Mouse (Mus musculus) spleen, adult 2 months (tissue): ENCODE measurements around the gene Med12l. TPM values are rescaled to one million over a fixed set of nuclear protein-coding genes. Genes with fewer than 3 reads are reported as not detected.

Source experiments
- DNase-seq, 2 experiments: peaks; one replicate each; pipeline versions ENCODE4 v3.0.0 to v3.0.0-alpha.2; 2012 to 2021; ENCODE audit warnings: low spot score in 2 of 2, low read depth in 1 of 2
- H3K27ac ChIP-seq: fragments of 200-500 bp; 2 replicates; pipeline ENCODE4 v1.5.1; 2012; ENCODE audit warnings: low read length, inconsistent platforms; ENCODE audit not compliant: insufficient read depth
- H3K27me3 ChIP-seq: fragments of 200-500 bp; 2 replicates; pipeline ENCODE4 v1.6.1; 2012; ENCODE audit warnings: mild to moderate bottlenecking, moderate library complexity, low read length, inconsistent platforms; ENCODE audit not compliant: control insufficient read depth, insufficient read depth
- H3K36me3 ChIP-seq: fragments of 200-500 bp; 2 replicates; pipeline ENCODE4 v1.6.1; 2012; ENCODE audit warnings: mild to moderate bottlenecking, low read length, inconsistent platforms; ENCODE audit not compliant: control insufficient read depth, insufficient read depth
- H3K4me1 ChIP-seq: fragments of 200-500 bp; 2 replicates; pipeline ENCODE4 v1.6.1; 2011; ENCODE audit warnings: inconsistent platforms; ENCODE audit not compliant: control insufficient read depth, insufficient read depth, insufficient read length
- H3K4me3 ChIP-seq: fragments of 200-500 bp; 2 replicates; pipeline ENCODE4 v1.5.1; 2011; ENCODE audit warnings: mild to moderate bottlenecking, inconsistent platforms; ENCODE audit not compliant: insufficient read depth, insufficient read length; ENCODE audit errors: extremely low read depth
- CTCF ChIP-seq: fragments of 200-500 bp; IDR thresholded peaks from 2 replicates; pipeline ENCODE4 v1.5.1; 2011; ENCODE audit warnings: mild to moderate bottlenecking, inconsistent platforms; ENCODE audit not compliant: insufficient read depth, insufficient read length, insufficient replicate concordance; ENCODE audit errors: extremely low read depth
- POLR2A ChIP-seq: fragments of 200-500 bp; IDR thresholded peaks from 2 replicates; pipeline ENCODE4 v1.6.1; 2011; ENCODE audit warnings: low read depth, low read length, inconsistent platforms
- WGBS: fragments of 180-500 bp; shearing (Covaris S2); methylation state at CpG from one replicate; pipeline ENCODE4 v1.1.7; 2018; 5-methylcytosine and 5-hydroxymethylcytosine counted together
- polyA plus RNA-seq: library from polyadenylated mRNA; depleted of rRNA; stranded (reverse); fragments of >200 nt; gene quantifications from 2 replicates; pipeline ENCODE4 v1.2.3, GENCODE M21; 2012

Gene Med12l
- polyA plus RNA-seq, 1 experiment = 2.0 TPM

- no peak for TF ChIP-seq CTCF
- no peak for TF ChIP-seq POLR2A
- Histone ChIP-seq H3K4me1 (no peaks in the 10 kb centered on the region), H3K27ac (no peak overlapping the region), H3K36me3 (no peaks in the 10 kb centered on the region), H3K4me3 (no peak overlapping the region), H3K27me3 (no peaks in the 10 kb centered on the region)
- WGBS = 92% methylated on average over 14 of the region's 14 CpGs
- DNase-seq = no peak
Observed at GRCm38 (mm10) chr3:59022971-59023370, 17.3 kb downstream of the Med12l start.

GRCm38 (mm10) chr3:59024531-59025192, 19.0 kb downstream of the Med12l start:
- WGBS = 64% methylated on average over 14 of the region's 14 CpGs
- no peak for DNase-seq
- no peaks in the 10 kb centered on the region for H3K36me3 ChIP-seq
- no peaks in the 10 kb centered on the region for H3K4me1 ChIP-seq
- no peak for TF ChIP-seq CTCF
- no peak for TF ChIP-seq POLR2A
- no peaks in the 10 kb centered on the region for H3K27me3 ChIP-seq
- H3K4me3 ChIP-seq = no peak overlapping the region
- H3K27ac ChIP-seq = no peak overlapping the region

GRCm38 (mm10) chr3:59025193-59025535, 19.5 kb downstream of the Med12l start:
- Histone ChIP-seq H3K27ac (no peak overlapping the region), H3K4me3 (no peak overlapping the region), H3K36me3 (no peaks in the 10 kb centered on the region), H3K4me1 (no peaks in the 10 kb centered on the region), H3K27me3 (no peaks in the 10 kb centered on the region)
- 83% methylated on average over 4 of the region's 4 CpGs for WGBS
- TF ChIP-seq CTCF (no peak), POLR2A (no peak)
- no peak for DNase-seq

GRCm38 (mm10) chr3:59028696-59029095, 23.1 kb downstream of the Med12l start:
- Histone ChIP-seq H3K27ac (no peak overlapping the region), H3K4me1 (no peaks in the 10 kb centered on the region), H3K36me3 (no peaks in the 10 kb centered on the region), H3K4me3 (no peak overlapping the region), H3K27me3 (no peaks in the 10 kb centered on the region)
- WGBS = 85% methylated on average over 6 of the region's 6 CpGs
- no peak for TF ChIP-seq CTCF
- no peak for TF ChIP-seq POLR2A
- DNase-seq = no peak

- 79% methylated on average over 4 of the region's 4 CpGs for WGBS
- no peaks in the 10 kb centered on the region for H3K27me3 ChIP-seq
- no peaks in the 10 kb centered on the region for H3K36me3 ChIP-seq
- no peak for DNase-seq
- H3K4me1 ChIP-seq = no peaks in the 10 kb centered on the region
- no peak overlapping the region for H3K4me3 ChIP-seq
- TF ChIP-seq CTCF = no peak
- no peak for TF ChIP-seq POLR2A
- H3K27ac ChIP-seq = no peak overlapping the region
Observed at GRCm38 (mm10) chr3:59030986-59031385, 25.4 kb downstream of the Med12l start.

- Histone ChIP-seq H3K27ac (no peak overlapping the region), H3K36me3 (no peaks in the 10 kb centered on the region), H3K4me3 (no peak overlapping the region), H3K4me1 (no peaks in the 10 kb centered on the region; the same call in 1 of the 2 replicates), H3K27me3 (no peaks in the 10 kb centered on the region)
- 91% methylated on average over 6 of the region's 6 CpGs for WGBS
- TF ChIP-seq POLR2A (no peak), CTCF (no peak)
- DNase-seq = no peak
Observed at GRCm38 (mm10) chr3:59041487-59041886, 35.9 kb downstream of the Med12l start.

- TF ChIP-seq CTCF (no peak), POLR2A (no peak)
- Histone ChIP-seq H3K27ac (no peak overlapping the region), H3K4me1 (no peaks in the 10 kb centered on the region), H3K27me3 (no peaks in the 10 kb centered on the region), H3K4me3 (no peak overlapping the region), H3K36me3 (no peaks in the 10 kb centered on the region)
- DNase-seq = peak; percentile 41 to 59
- WGBS = 18% methylated on average over 17 of the region's 17 CpGs
Observed at GRCm38 (mm10) chr3:59054834-59055535, 49.4 kb downstream of the Med12l start.
